Mouse (Mus musculus): ENCODE measurements at regions not wholly inside any gene's neighbourhood (a gene's known extent, or its start where the extent isn't known, plus 50 kb on each side); places are given as distances from the start of the nearest gene placed in this dataset.

GRCm38 (mm10) chr1:100644858-100645257, 872.3 kb downstream of the Cntnap5b start:
- Histone ChIP-seq H3K36me3 (replicated peaks) (no peaks in the 10 kb centered on the region), H3K4me3 (replicated peaks) (no peak overlapping the region), H3K4me2 (no peak overlapping the region), H3K9me3 (no peaks in the 10 kb centered on the region), H3K27ac (no peak overlapping the region), H3K27me3 (no peaks in the 10 kb centered on the region), H3K4me1 (no peaks in the 10 kb centered on the region), H3K9ac (no peak overlapping the region)
- peak; percentile 84; the same call in 1 of the 2 replicates for ATAC-seq (ENCODE audit: low FRiP score)

GRCm38 (mm10) chr1:100660822-100661221, 888.3 kb downstream of the Cntnap5b start:
- Histone ChIP-seq H3K4me3 (replicated peaks) (no peak overlapping the region), H3K9ac (no peak overlapping the region), H3K4me1 (no peaks in the 10 kb centered on the region), H3K4me2 (no peak overlapping the region), H3K27ac (no peak overlapping the region), H3K36me3 (replicated peaks) (no peaks in the 10 kb centered on the region), H3K9me3 (no peaks in the 10 kb centered on the region), H3K27me3 (no peaks in the 10 kb centered on the region)
- WGBS, result 83% methylated on average over 3 of the region's 3 CpGs
- ATAC-seq (ENCODE audit: low FRiP score), result no peak

- H3K27me3 ChIP-seq, result no peaks in the 10 kb centered on the region
- H3K4me1 ChIP-seq, result no peaks in the 10 kb centered on the region
- H3K36me3 ChIP-seq (replicated peaks), result no peaks in the 10 kb centered on the region
- no peak overlapping the region for H3K9ac ChIP-seq
- no peak overlapping the region for H3K4me3 ChIP-seq (replicated peaks)
- no peaks in the 10 kb centered on the region for H3K9me3 ChIP-seq
- 95% methylated on average over 3 of the region's 3 CpGs for WGBS
- no peak overlapping the region for H3K4me2 ChIP-seq
- ATAC-seq (ENCODE audit: low FRiP score), result no peak
- no peak overlapping the region for H3K27ac ChIP-seq
Observed at GRCm38 (mm10) chr1:100706898-100707297, 934.3 kb downstream of the Cntnap5b start.
